Mouse (Mus musculus) limb, embryonic 10.5 days (tissue): ENCODE measurements at regions not wholly inside any gene's neighbourhood (a gene's known extent, or its start where the extent isn't known, plus 50 kb on each side); places are given as distances from the start of the nearest gene placed in this dataset.

Experiments
- DNase-seq: peaks from one replicate; pipeline ENCODE4 v3.0.0-alpha.2; 2017; ENCODE audit warnings: low spot score
- H3K27ac ChIP-seq: fragments of 300-500 bp; sonication (generic); 2 replicates; pipeline ENCODE4 v1.5.1; 2016; ENCODE audit warnings: mild to moderate bottlenecking
- H3K27me3 ChIP-seq: fragments of 300-500 bp; sonication (generic); 2 replicates; pipeline ENCODE4 v1.6.1; 2016; ENCODE audit warnings: low read depth, mild to moderate bottlenecking; ENCODE audit not compliant: poor library complexity, severe bottlenecking
- H3K36me3 ChIP-seq: fragments of 300-500 bp; sonication (generic); 2 replicates; pipeline ENCODE4 v1.6.1; 2016; ENCODE audit warnings: mild to moderate bottlenecking, moderate library complexity
- H3K4me1 ChIP-seq: fragments of 300-500 bp; sonication (generic); 2 replicates; pipeline ENCODE4 v1.6.1; 2016
- H3K4me3 ChIP-seq: fragments of 300-500 bp; sonication (generic); 2 replicates; pipeline ENCODE4 v1.5.1; 2016; ENCODE audit warnings: mild to moderate bottlenecking, moderate library complexity
- H3K9me3 ChIP-seq: fragments of 300-500 bp; sonication (generic); replicated peaks from 2 replicates; pipeline ENCODE4 v1.6.1; 2016; ENCODE audit warnings: mild to moderate bottlenecking
- WGBS: fragments of 180-500 bp; shearing (Covaris S2); methylation state at CpG from one replicate; pipeline ENCODE4 v1.1.7; 2016; 5-methylcytosine and 5-hydroxymethylcytosine counted together

GRCm38 (mm10) chr11:48525517-48525916, 274.6 kb upstream of the Rack1 start:
- H3K27ac ChIP-seq = no peak overlapping the region
- no peaks in the 10 kb centered on the region for H3K36me3 ChIP-seq
- no peaks in the 10 kb centered on the region for H3K9me3 ChIP-seq
- DNase-seq = no peak
- 88% methylated on average over 5 of the region's 5 CpGs for WGBS
- H3K4me3 ChIP-seq = no peak overlapping the region
- H3K4me1 ChIP-seq = no peaks in the 10 kb centered on the region
- no peaks in the 10 kb centered on the region for H3K27me3 ChIP-seq

GRCm38 (mm10) chr11:48506886-48507285, 293.2 kb upstream of the Rack1 start:
- Histone ChIP-seq H3K27ac (no peak overlapping the region), H3K27me3 (no peaks in the 10 kb centered on the region), H3K36me3 (no peaks in the 10 kb centered on the region), H3K4me1 (no peaks in the 10 kb centered on the region), H3K9me3 (no peaks in the 10 kb centered on the region), H3K4me3 (no peak overlapping the region)
- DNase-seq = no peak
- 81% methylated on average over 3 of the region's 3 CpGs for WGBS

GRCm38 (mm10) chr11:48502011-48502806, 297.9 kb upstream of the Rack1 start:
- H3K27ac ChIP-seq = no peak overlapping the region
- no peaks in the 10 kb centered on the region for H3K4me1 ChIP-seq
- no peak overlapping the region for H3K4me3 ChIP-seq

GRCm38 (mm10) chr11:48499057-48499456, 301.1 kb upstream of the Rack1 start:
- Histone ChIP-seq H3K36me3 (no peaks in the 10 kb centered on the region), H3K27ac (no peak overlapping the region), H3K4me3 (no peak overlapping the region), H3K4me1 (no peaks in the 10 kb centered on the region), H3K9me3 (no peaks in the 10 kb centered on the region), H3K27me3 (no peaks in the 10 kb centered on the region)
- DNase-seq = no peak
- WGBS = 88% methylated on average over 1 of the region's 1 CpGs

More at GRCm38 (mm10) chr11:48502011-48502806, 297.9 kb upstream of the Rack1 start:
- Histone ChIP-seq H3K9me3 (no peaks in the 10 kb centered on the region), H3K27me3 (no peaks in the 10 kb centered on the region), H3K36me3 (no peaks in the 10 kb centered on the region)
- WGBS = 69% methylated on average over 10 of the region's 10 CpGs
- no peak for DNase-seq

GRCm38 (mm10) chr11:48488308-48488707, 311.8 kb upstream of the Rack1 start:
- no peak overlapping the region for H3K4me3 ChIP-seq
- no peaks in the 10 kb centered on the region for H3K4me1 ChIP-seq
- no peaks in the 10 kb centered on the region for H3K36me3 ChIP-seq
- DNase-seq = no peak
- no peaks in the 10 kb centered on the region for H3K9me3 ChIP-seq
- 77% methylated on average over 1 of the region's 1 CpGs for WGBS
- H3K27me3 ChIP-seq = no peaks in the 10 kb centered on the region
- no peak overlapping the region for H3K27ac ChIP-seq

- no peaks in the 10 kb centered on the region for H3K4me1 ChIP-seq
- H3K4me3 ChIP-seq = no peak overlapping the region
- no peaks in the 10 kb centered on the region for H3K27me3 ChIP-seq
- H3K9me3 ChIP-seq = no peaks in the 10 kb centered on the region
- DNase-seq = no peak
- no peak overlapping the region for H3K27ac ChIP-seq
- no peaks in the 10 kb centered on the region for H3K36me3 ChIP-seq
- 84% methylated on average over 4 of the region's 4 CpGs for WGBS
These were observed 336.1 kb upstream of the Rack1 start for GRCm38 (mm10) chr11:48464036-48464435.

GRCm38 (mm10) chr11:48449883-48450282, 350.2 kb upstream of the Rack1 start:
- 90% methylated on average over 1 of the region's 1 CpGs for WGBS

GRCm38 (mm10) chr11:48442534-48443254, 357.4 kb upstream of the Rack1 start:
- no peaks in the 10 kb centered on the region for H3K9me3 ChIP-seq
- no peaks in the 10 kb centered on the region for H3K4me1 ChIP-seq
- no peaks in the 10 kb centered on the region for H3K36me3 ChIP-seq
- no peak overlapping the region for H3K4me3 ChIP-seq
- DNase-seq = no peak
- H3K27me3 ChIP-seq = no peaks in the 10 kb centered on the region
- WGBS = 59% methylated on average over 5 of the region's 5 CpGs
- no peak overlapping the region for H3K27ac ChIP-seq

More at GRCm38 (mm10) chr11:48449883-48450282, 350.2 kb upstream of the Rack1 start:
- Histone ChIP-seq H3K36me3 (no peaks in the 10 kb centered on the region), H3K27ac (no peak overlapping the region), H3K4me3 (no peak overlapping the region), H3K27me3 (no peaks in the 10 kb centered on the region), H3K9me3 (no peaks in the 10 kb centered on the region), H3K4me1 (no peaks in the 10 kb centered on the region)
- DNase-seq = no peak

- DNase-seq = no peak
- Histone ChIP-seq H3K4me3 (no peak overlapping the region), H3K36me3 (no peaks in the 10 kb centered on the region), H3K9me3 (no peaks in the 10 kb centered on the region), H3K4me1 (0 out of 2 replicates have a peak, but pooled peaks cover 4% of the 10 kb centered on the region), H3K27ac (no peak overlapping the region), H3K27me3 (no peaks in the 10 kb centered on the region)
- WGBS = 91% methylated on average over 3 of the region's 3 CpGs
These were observed 363.4 kb upstream of the Rack1 start for GRCm38 (mm10) chr11:48436712-48437111.

GRCm38 (mm10) chr11:48431316-48431715, 368.8 kb upstream of the Rack1 start:
- no peak for DNase-seq
- H3K27ac ChIP-seq = no peak overlapping the region
- no peak overlapping the region for H3K4me3 ChIP-seq

GRCm38 (mm10) chr11:48427423-48427822, 372.7 kb upstream of the Rack1 start:
- no peaks in the 10 kb centered on the region for H3K27me3 ChIP-seq
- H3K9me3 ChIP-seq = no peaks in the 10 kb centered on the region
- no peak for DNase-seq
- WGBS = 73% methylated on average over 2 of the region's 2 CpGs
- H3K36me3 ChIP-seq = no peaks in the 10 kb centered on the region
- no peaks in the 10 kb centered on the region; the same call in 1 of the 2 replicates for H3K4me1 ChIP-seq
- no peak overlapping the region for H3K27ac ChIP-seq
- no peak overlapping the region for H3K4me3 ChIP-seq

More at GRCm38 (mm10) chr11:48431316-48431715, 368.8 kb upstream of the Rack1 start:
- H3K9me3 ChIP-seq = no peaks in the 10 kb centered on the region
- no peaks in the 10 kb centered on the region for H3K27me3 ChIP-seq
- no peaks in the 10 kb centered on the region for H3K36me3 ChIP-seq
- peaks cover 4% of the 10 kb centered on the region; the same call in 1 of the 2 replicates for H3K4me1 ChIP-seq

- H3K4me3 ChIP-seq = no peak overlapping the region
- no peak for DNase-seq
- 69% methylated on average over 1 of the region's 1 CpGs for WGBS
These were observed 373.7 kb upstream of the Rack1 start for GRCm38 (mm10) chr11:48426446-48426845.

GRCm38 (mm10) chr11:48418066-48418756, 381.9 kb upstream of the Rack1 start:
- Histone ChIP-seq H3K4me3 (no peak overlapping the region), H3K27ac (no peak overlapping the region), H3K36me3 (no peaks in the 10 kb centered on the region), H3K27me3 (no peaks in the 10 kb centered on the region), H3K9me3 (no peaks in the 10 kb centered on the region), H3K4me1 (no peaks in the 10 kb centered on the region)
- 92% methylated on average over 6 of the region's 6 CpGs for whole genome bisulfite sequencing
- no peak for DNase-seq

More at GRCm38 (mm10) chr11:48426446-48426845, 373.7 kb upstream of the Rack1 start:
- no peak overlapping the region for H3K27ac ChIP-seq
- no peaks in the 10 kb centered on the region; the same call in 1 of the 2 replicates for H3K4me1 ChIP-seq
- H3K27me3 ChIP-seq = no peaks in the 10 kb centered on the region
- H3K9me3 ChIP-seq = no peaks in the 10 kb centered on the region
- H3K36me3 ChIP-seq = no peaks in the 10 kb centered on the region
